Mouse (Mus musculus) olfactory bulb, adult 2 months (tissue): Measurements from ENCODE around the gene Ndufaf2.

ENCODE experiments used
- CTCF ChIP-seq: fragments of 200-500 bp; IDR thresholded peaks from 2 replicates; pipeline ENCODE4 v1.5.1; 2012; ENCODE audit warnings: low read depth, mild to moderate bottlenecking, low read length, moderate library complexity; ENCODE audit not compliant: insufficient read depth
- POLR2A ChIP-seq: fragments of 200-500 bp; IDR thresholded peaks from 2 replicates; pipeline ENCODE4 v1.6.1; 2012; ENCODE audit warnings: mild to moderate bottlenecking, low read depth, low read length, moderate library complexity; ENCODE audit not compliant: insufficient read depth

GRCm38 (mm10) chr13:108015166-108015565 is 143.3 kb downstream of the Ndufaf2 start:
- TF ChIP-seq CTCF, result no peak
- no peak for TF ChIP-seq POLR2A
